Mouse (Mus musculus) liver, postnatal 0 days (tissue): Measurements from ENCODE around the gene Tsc22d1. TPM values are rescaled to one million over a fixed set of nuclear protein-coding genes. Genes with fewer than 3 reads are reported as not detected.
A peak's percentile ranks its signal among the peaks of the same experiment; 100 is the strongest.

Experiments
- ATAC-seq: fragments of 200-750 bp; cut with Nextera tagmentation; 2 replicates; pipeline ENCODE4 v1.8.0; 2017; ENCODE audit warnings: mild to moderate bottlenecking, moderate library complexity
- DNase-seq: peaks from one replicate; pipeline ENCODE4 v3.0.0-alpha.2; 2016
- H3K27ac ChIP-seq: fragments of 300-500 bp; sonication (generic); 2 replicates; pipeline ENCODE4 v1.5.1; 2014; ENCODE audit warnings: antibody characterized with exemption, moderate library complexity, mild to moderate bottlenecking, low read depth
- H3K27me3 ChIP-seq: fragments of 300-500 bp; sonication (generic); 2 replicates; pipeline ENCODE4 v1.6.1; 2014; ENCODE audit warnings: low read length, control low read depth, mixed read lengths; ENCODE audit not compliant: insufficient read depth
- H3K36me3 ChIP-seq: fragments of 300-500 bp; sonication (generic); replicated peaks from 2 replicates; pipeline ENCODE4 v1.6.1; 2014; ENCODE audit warnings: mild to moderate bottlenecking, control low read depth, low read length, moderate library complexity, mixed read lengths; ENCODE audit not compliant: insufficient read depth
- H3K4me1 ChIP-seq: fragments of 300-500 bp; sonication (generic); 2 replicates; pipeline ENCODE4 v1.6.1; 2014; ENCODE audit warnings: antibody characterized with exemption, mild to moderate bottlenecking, control low read depth; ENCODE audit not compliant: insufficient read depth
- H3K4me2 ChIP-seq: fragments of 300-500 bp; sonication (generic); 2 replicates; pipeline ENCODE4 v1.6.1; 2014; ENCODE audit warnings: low read depth, mild to moderate bottlenecking, low read length, moderate library complexity, mixed read lengths
- H3K4me3 ChIP-seq: fragments of 300-500 bp; sonication (generic); 2 replicates; pipeline ENCODE4 v1.5.1; 2014; ENCODE audit warnings: low read depth, low read length
- H3K9ac ChIP-seq: fragments of 300-500 bp; sonication (generic); replicated peaks from 2 replicates; pipeline ENCODE4 v1.6.1; 2014; ENCODE audit warnings: mild to moderate bottlenecking, moderate library complexity
- H3K9me3 ChIP-seq: fragments of 300-500 bp; sonication (generic); 2 replicates; pipeline ENCODE4 v1.6.1; 2016; ENCODE audit warnings: mild to moderate bottlenecking, control low read depth, low read length, mixed read lengths
- CTCF ChIP-seq: sonication (generic); IDR thresholded peaks from 2 replicates; pipeline ENCODE4 v1.5.1; 2016; ENCODE audit warnings: antibody characterized with exemption, low read depth
- EP300 ChIP-seq: IDR thresholded peaks from 2 replicates; pipeline ENCODE4 v1.6.1; 2016; ENCODE audit warnings: antibody characterized with exemption, low read depth, mild to moderate bottlenecking
- WGBS: fragments of 180-500 bp; shearing (Covaris S2); extraction: QIAGEN DNeasy Blood & Tissue Kit; methylation state at CpG from one replicate; pipeline ENCODE4 v1.1.7; 2014; ENCODE audit not compliant: insufficient replicate concordance; 5-methylcytosine and 5-hydroxymethylcytosine counted together
- polyA plus RNA-seq: library from polyadenylated mRNA; unstranded; fragments of >200 nt; fragmentation: Nextera tagmentation; extraction: Ambion mirVana; gene quantifications from 2 replicates; pipeline ENCODE4 v1.2.1, GENCODE M21; 2015

Tsc22d1 gene
- polyA plus RNA-seq, 1 experiment from 2014 or later: 137 TPM

DNA sequence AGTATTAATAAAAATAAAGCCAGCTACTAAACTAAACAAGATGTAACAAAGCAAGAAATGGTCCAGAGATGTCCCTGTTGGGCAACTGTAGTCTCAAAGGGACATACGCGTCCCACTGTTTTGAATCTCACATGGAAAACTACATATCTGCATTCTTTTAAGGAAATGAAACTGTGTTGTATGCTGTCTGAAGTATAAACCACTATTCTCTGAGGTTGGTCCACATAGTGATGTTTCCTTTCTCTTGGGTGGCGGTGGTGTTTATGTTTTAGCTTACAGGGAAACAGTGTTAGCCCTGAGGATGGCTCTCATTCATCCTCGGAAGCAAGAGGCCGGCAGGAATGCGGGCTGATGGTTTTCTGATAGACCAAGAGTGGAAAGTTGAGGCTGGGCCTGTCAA lies 129.4 kb downstream of the Tsc22d1 start:
- no peak for ATAC-seq
- no peaks in the 10 kb centered on the region for H3K27me3 ChIP-seq
- WGBS: 81% methylated on average over 6 of the region's 6 CpGs
- no peaks in the 10 kb centered on the region for H3K36me3 ChIP-seq
- H3K4me1 ChIP-seq: no peaks in the 10 kb centered on the region
- H3K9me3 ChIP-seq: no peaks in the 10 kb centered on the region
- no peak overlapping the region for H3K4me2 ChIP-seq
- no peak for DNase-seq
- no peak overlapping the region for H3K27ac ChIP-seq
- H3K9ac ChIP-seq: no peak overlapping the region
- no peak overlapping the region for H3K4me3 ChIP-seq
- TF ChIP-seq CTCF (no peak), EP300 (no peak)

DNA sequence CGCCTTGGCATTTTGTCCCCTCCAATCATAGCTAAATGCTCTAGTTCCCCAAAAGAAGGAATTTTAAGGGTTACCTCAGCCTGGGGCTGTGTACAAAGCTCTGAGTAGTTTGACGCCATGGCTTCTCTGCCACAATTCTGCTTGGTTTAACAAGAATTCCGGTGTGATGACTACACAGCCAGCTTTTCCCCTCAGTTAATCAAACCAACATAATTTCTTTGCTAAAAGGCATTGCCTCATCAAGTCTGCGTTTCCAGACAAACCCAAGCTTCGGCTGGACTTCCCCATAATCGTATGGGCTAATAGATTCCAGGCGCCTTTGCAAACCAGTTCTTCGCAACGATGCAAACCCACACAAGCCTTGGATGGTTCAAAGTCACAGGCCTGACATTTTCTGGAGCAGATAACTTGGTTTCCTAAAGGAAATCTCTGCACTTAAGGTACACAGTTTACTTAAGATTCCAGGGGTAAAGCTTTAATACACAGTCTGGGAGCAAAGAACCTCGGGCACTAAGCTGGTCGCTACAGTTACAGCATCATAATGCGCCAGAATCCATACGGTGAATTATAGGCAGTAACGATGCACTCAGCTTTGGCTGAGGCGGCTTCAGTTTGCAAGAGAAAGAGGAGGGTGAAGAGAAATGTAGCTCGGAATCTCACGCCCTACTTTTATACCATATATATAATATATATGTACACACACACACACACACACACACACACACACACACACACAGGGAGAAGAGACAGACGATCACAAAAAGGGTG lies 140.7 kb downstream of the Tsc22d1 start:
- Histone ChIP-seq H3K27me3 (peaks cover 23% of the 10 kb centered on the region), H3K4me3 (no peak overlapping the region), H3K4me1 (peaks cover 14% of the 10 kb centered on the region), H3K27ac (no peak overlapping the region), H3K36me3 (no peaks in the 10 kb centered on the region), H3K4me2 (no peak overlapping the region), H3K9me3 (no peaks in the 10 kb centered on the region), H3K9ac (no peak overlapping the region)
- 64% methylated on average over 18 of the region's 18 CpGs for WGBS
- ATAC-seq (no peak), DNase-seq (no peak)
- TF ChIP-seq EP300: no peak
- no peak for TF ChIP-seq CTCF

DNA sequence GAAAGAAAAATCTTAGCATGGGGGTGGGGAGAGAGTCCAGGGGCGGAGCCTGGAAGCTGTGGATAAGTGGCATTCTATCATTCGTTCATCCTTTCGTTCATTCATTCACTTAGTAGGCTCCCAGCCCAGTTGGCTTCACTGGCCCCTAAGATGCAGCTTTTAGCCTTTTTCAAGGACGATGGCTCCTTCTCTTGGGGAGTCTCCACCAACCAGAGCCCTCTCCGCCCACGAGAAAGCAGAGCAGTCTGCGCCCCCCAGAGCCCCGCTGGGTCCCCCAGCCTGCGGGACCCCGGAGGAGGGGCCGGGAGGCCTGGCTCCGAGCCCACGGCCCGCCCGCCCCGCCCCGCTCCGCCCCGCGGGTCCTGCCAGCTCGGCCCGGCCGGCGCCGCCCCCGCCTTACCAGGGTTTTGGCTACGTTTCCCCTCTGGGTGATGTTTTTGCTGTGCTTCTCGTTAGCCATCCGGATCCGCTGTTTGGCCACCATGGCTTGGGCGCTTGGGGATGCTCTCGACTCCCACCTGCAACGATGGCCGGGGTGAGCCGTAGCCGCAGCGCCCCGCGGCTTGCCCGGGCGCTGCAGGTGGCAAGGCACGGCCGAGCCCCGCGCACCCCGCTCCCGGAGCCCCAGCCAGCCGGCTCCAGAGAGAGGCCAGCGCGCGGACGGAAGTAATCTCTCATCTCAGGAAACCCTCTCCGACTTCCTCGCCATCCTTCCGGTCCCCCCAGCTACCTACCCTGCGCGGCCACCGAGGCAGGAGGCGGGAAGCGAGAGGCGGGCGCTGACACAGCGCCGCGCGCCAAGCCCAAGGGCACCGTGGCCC lies 141.5 kb downstream of the Tsc22d1 start:
- H3K27ac ChIP-seq: no peak overlapping the region
- peak; percentile 54 for DNase-seq
- H3K4me1 ChIP-seq: peaks cover 14% of the 10 kb centered on the region
- peak overlapping the region; percentile 53 for H3K4me3 ChIP-seq
- WGBS: 2% methylated on average over 64 of the region's 67 CpGs
- H3K27me3 ChIP-seq: peaks cover 23% of the 10 kb centered on the region
- TF ChIP-seq EP300: no peak
- TF ChIP-seq CTCF: no peak
- peak overlapping the region; percentile 55 for H3K9ac ChIP-seq
- peak; percentile 55 for ATAC-seq
- no peaks in the 10 kb centered on the region for H3K9me3 ChIP-seq
- H3K4me2 ChIP-seq: peak overlapping the region; percentile 93
- no peaks in the 10 kb centered on the region for H3K36me3 ChIP-seq

DNA sequence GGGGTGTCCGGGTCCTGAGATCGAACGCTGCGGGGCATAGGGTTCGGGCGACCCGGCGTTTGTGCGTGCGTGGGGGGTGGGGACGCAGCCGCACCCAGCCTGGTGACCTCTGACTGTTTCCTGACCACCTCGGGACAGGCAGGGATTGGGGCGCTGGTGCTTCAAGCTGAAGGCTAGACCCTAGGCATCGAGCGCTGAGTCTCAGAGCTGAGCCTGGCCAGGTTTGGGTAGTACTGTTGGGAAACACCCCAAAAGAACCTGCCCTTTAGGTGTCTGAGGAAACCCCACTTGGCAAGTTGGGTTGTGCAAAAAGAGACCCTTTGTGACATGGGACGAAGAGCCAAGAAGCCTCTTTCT lies 142.1 kb downstream of the Tsc22d1 start, which contains the start of gene Serp2:
Gene Serp2, minus strand, starts transcription at position 38 of the 357 bp plus-strand sequence.
- Histone ChIP-seq H3K36me3 (no peaks in the 10 kb centered on the region), H3K9me3 (no peaks in the 10 kb centered on the region), H3K4me2 (peak within 1 kb of the TSS; percentile 93), H3K4me1 (peaks cover 14% of the 10 kb centered on the region), H3K9ac (peak within 1 kb of the TSS; percentile 55), H3K27ac (no peak within 1 kb of the TSS), H3K27me3 (peaks cover 23% of the 10 kb centered on the region), H3K4me3 (peak within 1 kb of the TSS; percentile 53)
- DNase-seq (no peak), ATAC-seq (peak; percentile 35; the same call in 1 of the 2 replicates)
- TF ChIP-seq EP300: no peak
- no peak for TF ChIP-seq CTCF
- 9% methylated on average over 17 of the region's 17 CpGs for WGBS

Other genes with a start within 250 kb of the Tsc22d1 start
- 0.58 and 0.75 TPM in 2 replicates for gene Serp2, start 141.9 kb downstream of the Tsc22d1 start, polyA plus RNA-seq